Mouse (Mus musculus) gastrocnemius, adult 2 months (tissue): ENCODE data around the gene Gm20388. TPM values are rescaled to one million over a fixed set of nuclear protein-coding genes. Genes with fewer than 3 reads are reported as not detected.
A peak's percentile ranks its signal among the peaks of the same experiment; 100 is the strongest.

Source experiments
- DNase-seq: peaks from one replicate; pipeline ENCODE4 v3.0.0; 2022
- H3K27ac ChIP-seq: fragments of 200-600 bp; 2 replicates; pipeline ENCODE4 v1.8.1; 2022; ENCODE audit warnings: mild to moderate bottlenecking
- H3K4me3 ChIP-seq: fragments of 200-600 bp; 2 replicates; pipeline ENCODE4 v1.8.1; 2022; ENCODE audit warnings: mild to moderate bottlenecking, moderate library complexity
- CTCF ChIP-seq: fragments of 200-600 bp; IDR thresholded peaks from 2 replicates; pipeline ENCODE4 v1.8.1; 2022; ENCODE audit warnings: antibody characterized with exemption, mild to moderate bottlenecking, moderate library complexity
- intact Hi-C: fragments of 180-260 bp; cut with DNase I; formaldehyde crosslinking; loops from one replicate; pipeline ENCODE4 v1.15.1; 2025
- total RNA-seq, 2 experiments: library from RNA; stranded (reverse); gene quantifications; 2 replicates each; pipeline ENCODE4 v1.2.3; 2021

The Gm20388 gene
- total RNA-seq, 2 experiments from 2014 or later = 6.1 to 15.0 TPM

DNA sequence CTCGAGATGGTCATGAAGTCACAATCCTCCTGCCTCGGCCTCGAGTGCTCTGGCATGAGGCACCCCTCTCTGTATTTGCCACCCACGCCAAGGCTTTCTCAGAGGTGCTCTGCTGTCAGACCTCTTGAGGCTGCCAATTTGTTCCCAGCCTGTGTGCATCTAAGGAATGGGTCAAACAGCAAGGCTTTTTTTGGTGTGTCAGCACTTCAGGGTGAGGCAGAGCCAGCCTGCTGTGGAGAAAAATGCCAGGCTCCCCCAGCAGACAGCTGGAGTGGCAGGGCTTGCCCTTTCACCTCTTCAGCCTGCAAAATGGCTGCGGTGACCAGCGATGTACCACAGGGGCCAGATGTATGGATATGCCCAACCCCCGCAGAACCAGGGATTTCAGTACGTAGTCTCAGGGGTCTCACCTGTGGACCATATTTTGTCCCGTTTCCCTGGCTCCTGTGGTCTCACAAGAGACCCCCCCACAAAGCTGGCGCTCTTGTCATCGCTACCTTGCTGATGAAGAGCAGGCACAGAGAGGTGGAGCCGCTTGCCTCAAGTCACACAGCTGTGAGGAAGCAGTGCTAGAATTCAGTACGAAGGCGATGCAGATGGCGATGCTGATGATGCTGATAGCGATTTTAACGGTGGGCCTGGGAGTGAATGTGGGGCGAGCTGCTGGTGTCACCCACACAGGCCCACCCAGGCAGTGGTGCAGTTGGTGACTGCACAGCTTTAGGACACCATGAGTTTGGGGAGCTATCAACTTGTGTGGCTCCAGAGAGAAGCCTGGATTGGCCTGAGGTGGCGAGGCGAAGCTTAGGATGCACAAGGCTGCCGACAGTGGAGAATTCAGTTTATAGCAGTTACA is 840.8 kb downstream of the Gm20388 start:
- no peak; the same call in 1 of the 2 replicates for TF ChIP-seq CTCF
- no peak for DNase-seq
- peak overlapping the region; percentile 90 for H3K27ac ChIP-seq
- H3K4me3 ChIP-seq = peak overlapping the region; percentile 63
- intact Hi-C loops = loop anchor here (2.0 kb wide), 1 partner anchor 17 kb away; no protein-coding TSS in a partner anchor

- intact Hi-C loops = loop anchor here (2.0 kb wide), 1 partner anchor 17 kb away; no protein-coding TSS in a partner anchor
- Histone ChIP-seq H3K27ac (peak overlapping the region; percentile 90), H3K4me3 (peak overlapping the region; percentile 63)
- TF ChIP-seq CTCF = no peak
- peak; percentile 88 for DNase-seq
Measured at GRCm38 (mm10) chr8:120752082-120752452, 841.4 kb downstream of the Gm20388 start.

GRCm38 (mm10) chr8:120753476-120753875 is 842.8 kb downstream of the Gm20388 start:
- intact Hi-C loops = loop anchor here (2.0 kb wide), 1 partner anchor 15 kb away; no protein-coding TSS in a partner anchor
- H3K27ac ChIP-seq = peak overlapping the region; percentile 90
- H3K4me3 ChIP-seq = no peak overlapping the region
- TF ChIP-seq CTCF = no peak
- no peak for DNase-seq

GRCm38 (mm10) chr8:120755306-120756297 is 845.0 kb downstream of the Gm20388 start:
- no peak overlapping the region for H3K27ac ChIP-seq
- DNase-seq = no peak
- no peak overlapping the region for H3K4me3 ChIP-seq
- TF ChIP-seq CTCF = no peak
- intact Hi-C loops = no loop called here

- intact Hi-C loops = no loop called here
- Histone ChIP-seq H3K27ac (no peak overlapping the region), H3K4me3 (no peak overlapping the region)
- TF ChIP-seq CTCF = no peak
- no peak for DNase-seq
Measured at GRCm38 (mm10) chr8:120758005-120758404, 847.4 kb downstream of the Gm20388 start.

- no peak for TF ChIP-seq CTCF
- Histone ChIP-seq H3K4me3 (no peak overlapping the region), H3K27ac (no peak overlapping the region)
- intact Hi-C loops = no loop called here
- no peak for DNase-seq
Measured at GRCm38 (mm10) chr8:120759847-120760246, 849.2 kb downstream of the Gm20388 start.

- no peak overlapping the region for H3K27ac ChIP-seq
- H3K4me3 ChIP-seq = no peak overlapping the region
- intact Hi-C loops = no loop called here
- no peak for TF ChIP-seq CTCF
- no peak for DNase-seq
Measured at GRCm38 (mm10) chr8:120760341-120761215, 849.9 kb downstream of the Gm20388 start.

DNA sequence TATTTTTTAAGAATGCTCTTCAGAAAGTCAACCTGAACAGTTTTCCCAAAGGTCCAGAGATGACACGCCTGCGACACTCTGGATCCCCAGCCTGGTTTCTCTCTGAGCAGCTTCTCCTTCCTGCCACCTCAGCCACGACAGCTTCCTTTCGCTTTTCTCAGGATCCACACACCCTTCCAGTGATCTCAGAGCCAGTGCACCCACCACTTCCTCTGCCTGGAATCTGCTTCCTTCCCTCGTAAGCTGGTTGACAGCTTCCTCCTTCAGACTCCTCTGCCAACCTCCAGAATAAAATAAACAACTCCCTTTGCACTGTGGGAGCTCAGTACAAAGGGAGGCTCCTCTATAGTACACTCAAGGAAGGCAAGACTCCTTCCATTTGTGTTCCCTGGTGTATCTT is 852.6 kb downstream of the Gm20388 start:
- DNase-seq = no peak
- H3K4me3 ChIP-seq = no peak overlapping the region
- H3K27ac ChIP-seq = no peak overlapping the region
- intact Hi-C loops = no loop called here
- TF ChIP-seq CTCF = no peak

GRCm38 (mm10) chr8:120764638-120765037 is 854.0 kb downstream of the Gm20388 start:
- intact Hi-C loops = no loop called here
- H3K4me3 ChIP-seq = no peak overlapping the region

GRCm38 (mm10) chr8:120766622-120767021 is 856.0 kb downstream of the Gm20388 start:
- H3K4me3 ChIP-seq = no peak overlapping the region
- no peak for DNase-seq
- intact Hi-C loops = no loop called here
- peak overlapping the region; percentile 43 for H3K27ac ChIP-seq
- no peak for TF ChIP-seq CTCF

More at GRCm38 (mm10) chr8:120764638-120765037, 854.0 kb downstream of the Gm20388 start:
- H3K27ac ChIP-seq = no peak overlapping the region
- no peak for TF ChIP-seq CTCF
- no peak for DNase-seq

DNA sequence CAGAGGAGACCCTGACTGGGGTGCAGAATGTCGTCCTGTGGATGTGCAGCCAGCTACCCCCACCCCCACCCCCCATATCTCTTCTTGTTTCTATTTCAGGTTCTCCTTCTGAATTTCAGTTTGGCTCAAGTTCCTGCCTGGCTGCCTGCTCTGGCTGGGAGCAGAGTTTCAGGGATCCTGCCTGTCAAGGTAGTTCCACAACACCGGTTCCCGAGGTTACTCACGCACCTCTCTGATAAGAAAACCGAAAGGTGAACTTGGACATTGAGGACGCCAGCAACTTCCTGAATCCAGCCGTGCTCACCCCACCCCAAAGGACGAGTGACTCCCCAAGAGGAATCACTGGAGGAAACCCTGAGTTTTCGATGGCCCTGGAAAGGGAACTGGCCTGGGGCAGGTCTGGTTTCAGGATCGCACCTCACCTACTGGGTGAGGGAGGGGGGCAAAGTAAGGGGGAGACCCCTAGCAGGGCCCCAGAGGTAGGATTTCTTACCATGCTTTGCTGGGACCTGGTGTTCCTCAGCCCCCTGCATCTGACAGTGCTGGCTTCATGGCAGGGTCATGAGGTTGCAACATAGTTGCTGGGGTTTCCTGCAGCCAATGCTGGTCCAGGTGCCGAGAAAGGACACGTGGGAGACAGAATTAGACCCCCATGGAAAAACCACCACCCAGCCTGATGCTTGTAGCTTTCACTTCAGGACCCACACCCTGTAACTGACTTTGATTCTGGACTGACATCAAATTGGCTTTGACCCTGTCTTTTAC is 858.0 kb downstream of the Gm20388 start:
- peak; percentile 76 for DNase-seq
- intact Hi-C loops = loop anchor here (2.0 kb wide), 1 partner anchor 16 kb away; no protein-coding TSS in a partner anchor
- Histone ChIP-seq H3K4me3 (peak overlapping the region; percentile 68), H3K27ac (peak overlapping the region; percentile 95)
- TF ChIP-seq CTCF = no peak
